Comparison of ENCODE assay signal across 1 mouse cellular context in the genomic region with DNA sequence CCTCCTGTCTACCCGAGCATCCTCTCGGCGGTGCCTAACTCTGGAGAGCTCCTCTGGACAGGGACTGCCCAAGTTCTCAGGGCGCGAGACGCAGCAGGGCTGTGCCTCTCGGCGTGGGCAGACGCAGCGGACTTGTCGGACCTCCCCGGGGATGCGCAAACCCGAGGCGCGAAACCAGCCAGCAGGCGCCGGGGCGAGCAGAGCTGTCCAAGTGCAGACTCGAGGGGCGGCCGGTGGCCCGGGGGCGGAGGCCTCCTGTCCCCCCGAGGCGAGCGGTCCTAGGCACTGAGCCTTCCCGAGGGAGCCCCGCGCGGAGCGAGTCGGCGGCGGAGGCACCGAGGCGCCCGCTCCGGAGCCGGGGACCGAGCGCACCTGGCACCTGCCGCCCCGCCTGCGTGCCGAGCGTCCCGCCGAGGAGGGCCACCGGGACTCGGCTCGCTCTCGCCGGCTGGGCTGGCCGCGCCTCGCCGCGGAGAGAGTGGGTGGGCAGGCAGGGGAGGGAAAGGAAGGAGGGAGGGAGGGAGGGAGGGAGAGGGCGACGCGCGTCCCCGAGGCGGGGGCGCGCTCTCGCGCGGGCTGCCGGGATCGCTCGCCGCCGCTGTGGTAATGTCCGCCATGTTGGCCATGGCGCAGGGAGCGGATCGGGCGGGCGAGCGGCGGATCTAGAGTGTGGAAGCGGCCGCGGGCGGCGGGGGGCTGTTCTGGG.
TF ChIP-seq lines count a peak whose summit lies in the region.

Gene Epc2, plus strand, starts transcription at position 556 of the 706 bp plus-strand sequence.

TF ChIP-seq in CH12.LX, 34 proteins besides CTCF, POLR2A, EP300 and RAD21 (continued from another document):
- TF ChIP-seq CHD2 (IDR thresholded peaks at IDR 0.05; ENCODE audit: low read length) = peak; percentile 34; the same call in 1 of the 2 replicates
- no peak for TF ChIP-seq KAT2A (IDR thresholded peaks at IDR 0.05; ENCODE audit: insufficient replicate concordance, low read length)
- no peak for TF ChIP-seq MEF2A (IDR thresholded peaks at IDR 0.05; ENCODE audit: borderline replicate concordance, low read depth, low read length)
- TF ChIP-seq NELFE (IDR thresholded peaks at IDR 0.05; ENCODE audit: low read depth, low read length) = peak; percentile 85
- no peak for TF ChIP-seq MXI1 (IDR thresholded peaks at IDR 0.05; ENCODE audit: low read depth, low read length)
- no peak for TF ChIP-seq SMC3 (IDR thresholded peaks at IDR 0.05; ENCODE audit: low read depth, low read length)
- TF ChIP-seq USF2 (conservative IDR thresholded peaks at IDR 0.05; ENCODE audit: low read depth, low read length) = no peak
- TF ChIP-seq SIN3A (IDR thresholded peaks at IDR 0.05; ENCODE audit: low read length) = 0 out of 2 replicates have a peak, but pooled peaks have one; percentile 40
- TF ChIP-seq ZKSCAN1 (IDR thresholded peaks at IDR 0.05; ENCODE audit: borderline replicate concordance, low read depth, low read length) = no peak
- no peak for TF ChIP-seq PAX5 (IDR thresholded peaks at IDR 0.05; ENCODE audit: low read length)
- TF ChIP-seq ETS1 (conservative IDR thresholded peaks at IDR 0.05; ENCODE audit: low read depth, low read length) = no peak
- no peak for TF ChIP-seq E2F4 (IDR thresholded peaks at IDR 0.05; ENCODE audit: insufficient replicate concordance, low read depth, low read length)
- TF ChIP-seq ZNF384 (IDR thresholded peaks at IDR 0.05; ENCODE audit: low read depth, low read length) = no peak
- no peak for TF ChIP-seq TBP (conservative IDR thresholded peaks at IDR 0.05; ENCODE audit: low read depth, low read length)
- peak; percentile 54; the same call in 1 of the 2 replicates for TF ChIP-seq HCFC1 (IDR thresholded peaks at IDR 0.05; ENCODE audit: low read depth, low read length)
- TF ChIP-seq TCF12 (IDR thresholded peaks at IDR 0.05; ENCODE audit: low read depth, low read length) = peak; percentile 61
- TF ChIP-seq RCOR1 (conservative IDR thresholded peaks at IDR 0.05; ENCODE audit: low read depth, low read length) = no peak
- TF ChIP-seq MYC (IDR thresholded peaks at IDR 0.05; ENCODE audit: low read depth, low read length) = no peak
- no peak for TF ChIP-seq ZC3H11A (IDR thresholded peaks at IDR 0.05; ENCODE audit: low read depth, low read length)
